Mouse (Mus musculus) midbrain, embryonic 16.5 days (tissue): ENCODE data around the gene A230072I06Rik. TPM values are rescaled to one million over a fixed set of nuclear protein-coding genes. Genes with fewer than 3 reads are reported as not detected.
A peak's percentile ranks its signal among the peaks of the same experiment; 100 is the strongest.

Experiments used
- ATAC-seq: fragments of 200-750 bp; cut with Nextera tagmentation; 2 replicates; pipeline ENCODE4 v1.8.0; 2017; ENCODE audit warnings: moderate TSS enrichment
- H3K27ac ChIP-seq: fragments of 300-500 bp; sonication (generic); 2 replicates; pipeline ENCODE4 v1.5.1; 2014; ENCODE audit warnings: mild to moderate bottlenecking, low read length, mixed read lengths
- H3K27me3 ChIP-seq: fragments of 300-500 bp; sonication (generic); 2 replicates; pipeline ENCODE4 v1.6.1; 2014; ENCODE audit warnings: low read depth, low read length, mixed read lengths; ENCODE audit not compliant: control insufficient read depth, insufficient read depth
- H3K36me3 ChIP-seq: fragments of 300-500 bp; sonication (generic); 2 replicates; pipeline ENCODE4 v1.6.1; 2014; ENCODE audit warnings: mild to moderate bottlenecking, low read length, moderate library complexity, mixed read lengths; ENCODE audit not compliant: control insufficient read depth, insufficient read depth
- H3K4me1 ChIP-seq: fragments of 300-500 bp; sonication (generic); 2 replicates; pipeline ENCODE4 v1.6.1; 2014; ENCODE audit warnings: mild to moderate bottlenecking, low read length, mixed read lengths; ENCODE audit not compliant: control insufficient read depth, insufficient read depth
- H3K4me2 ChIP-seq: fragments of 300-500 bp; sonication (generic); 2 replicates; pipeline ENCODE4 v1.6.1; 2014; ENCODE audit warnings: mild to moderate bottlenecking, low read length, mixed read lengths
- H3K4me3 ChIP-seq: fragments of 300-500 bp; sonication (generic); 2 replicates; pipeline ENCODE4 v1.5.1; 2014; ENCODE audit warnings: low read depth, mild to moderate bottlenecking, low read length, moderate library complexity, mixed read lengths
- H3K9ac ChIP-seq: fragments of 300-500 bp; sonication (generic); 2 replicates; pipeline ENCODE4 v1.6.1; 2014; ENCODE audit warnings: low read depth, low read length, mixed read lengths
- H3K9me3 ChIP-seq: fragments of 300-500 bp; sonication (generic); replicated peaks from 2 replicates; pipeline ENCODE4 v1.6.1; 2014; ENCODE audit warnings: mild to moderate bottlenecking, low read length, mixed read lengths; ENCODE audit not compliant: control insufficient read depth, poor library complexity, severe bottlenecking
- WGBS: fragments of 180-500 bp; shearing (Covaris S2); extraction: QIAGEN DNeasy Blood & Tissue Kit; methylation state at CpG from one replicate; pipeline ENCODE4 v1.1.7; 2014; 5-methylcytosine and 5-hydroxymethylcytosine counted together
- polyA plus RNA-seq: library from polyadenylated mRNA; unstranded; fragments of >200 nt; fragmentation: Nextera tagmentation; extraction: Ambion mirVana; gene quantifications from 2 replicates; pipeline ENCODE4 v1.2.1, GENCODE M21; 2015

The A230072I06Rik gene
- polyA plus RNA-seq, 1 experiment from 2014 or later: not detected

DNA sequence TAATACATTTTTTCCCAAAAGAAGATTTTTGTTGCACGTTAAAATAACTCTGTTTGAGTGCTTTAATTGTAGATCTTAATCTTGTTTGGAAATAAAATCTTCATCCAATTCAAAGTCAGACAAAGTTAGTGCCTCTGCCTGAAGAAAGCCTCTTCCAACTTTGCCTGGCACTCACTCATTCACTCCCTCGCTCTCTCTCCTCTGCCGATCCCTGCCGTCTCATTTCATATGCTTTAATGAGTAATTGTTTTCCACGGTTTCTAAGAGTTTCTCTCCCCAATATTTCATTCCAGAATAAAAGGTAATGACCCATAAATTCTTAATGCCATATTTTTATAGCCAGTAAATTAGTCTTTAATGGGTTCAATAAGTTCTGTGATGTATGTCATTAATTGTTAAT is 10.8 kb upstream of the A230072I06Rik start:
- H3K4me3 ChIP-seq: no peak overlapping the region
- ATAC-seq: no peak
- H3K4me2 ChIP-seq: no peak overlapping the region
- no peaks in the 10 kb centered on the region for H3K4me1 ChIP-seq
- no peak overlapping the region for H3K27ac ChIP-seq
- no peaks in the 10 kb centered on the region for H3K27me3 ChIP-seq
- H3K9ac ChIP-seq: no peak overlapping the region
- 37% methylated on average over 5 of the region's 5 CpGs for WGBS
- no peaks in the 10 kb centered on the region for H3K9me3 ChIP-seq
- H3K36me3 ChIP-seq: no peaks in the 10 kb centered on the region

GRCm38 (mm10) chr8:12268306-12268829 is 10.3 kb upstream of the A230072I06Rik start:
- Histone ChIP-seq H3K27me3 (no peaks in the 10 kb centered on the region), H3K4me1 (no peaks in the 10 kb centered on the region), H3K4me2 (no peak overlapping the region), H3K36me3 (no peaks in the 10 kb centered on the region), H3K9ac (no peak overlapping the region), H3K9me3 (no peaks in the 10 kb centered on the region), H3K4me3 (no peak overlapping the region), H3K27ac (no peak overlapping the region)
- ATAC-seq: peak; percentile 32; the same call in 1 of the 2 replicates
- WGBS: 22% methylated on average over 14 of the region's 14 CpGs

- no peak for ATAC-seq
- no peaks in the 10 kb centered on the region for H3K9me3 ChIP-seq
- no peaks in the 10 kb centered on the region for H3K27me3 ChIP-seq
- WGBS: 76% methylated on average over 13 of the region's 13 CpGs
- no peaks in the 10 kb centered on the region for H3K36me3 ChIP-seq
- no peak overlapping the region for H3K4me3 ChIP-seq
- no peak overlapping the region for H3K9ac ChIP-seq
- no peak overlapping the region for H3K4me2 ChIP-seq
- no peaks in the 10 kb centered on the region for H3K4me1 ChIP-seq
- H3K27ac ChIP-seq: no peak overlapping the region
Measured at GRCm38 (mm10) chr8:12279482-12280192, 1.0 kb downstream of the A230072I06Rik start.

- no peaks in the 10 kb centered on the region for H3K9me3 ChIP-seq
- H3K27ac ChIP-seq: no peak overlapping the region
- H3K4me2 ChIP-seq: no peak overlapping the region
- WGBS: 75% methylated on average over 22 of the region's 22 CpGs
- no peaks in the 10 kb centered on the region for H3K36me3 ChIP-seq
- H3K4me3 ChIP-seq: no peak overlapping the region
- ATAC-seq: 0 out of 2 replicates have a peak, but pooled peaks have one; percentile 32
- H3K27me3 ChIP-seq: no peaks in the 10 kb centered on the region; the same call in 1 of the 2 replicates
- H3K4me1 ChIP-seq: no peaks in the 10 kb centered on the region
- no peak overlapping the region for H3K9ac ChIP-seq
Measured at GRCm38 (mm10) chr8:12282128-12282527, 3.5 kb downstream of the A230072I06Rik start.

- H3K4me1 ChIP-seq: no peaks in the 10 kb centered on the region
- no peaks in the 10 kb centered on the region; the same call in 1 of the 2 replicates for H3K27me3 ChIP-seq
- H3K36me3 ChIP-seq: no peaks in the 10 kb centered on the region
- no peak overlapping the region for H3K27ac ChIP-seq
- no peak overlapping the region for H3K9ac ChIP-seq
- H3K4me3 ChIP-seq: no peak overlapping the region
- H3K4me2 ChIP-seq: no peak overlapping the region
- H3K9me3 ChIP-seq: no peaks in the 10 kb centered on the region
- no peak for ATAC-seq
Measured at GRCm38 (mm10) chr8:12290551-12290950, 11.9 kb downstream of the A230072I06Rik start.

DNA sequence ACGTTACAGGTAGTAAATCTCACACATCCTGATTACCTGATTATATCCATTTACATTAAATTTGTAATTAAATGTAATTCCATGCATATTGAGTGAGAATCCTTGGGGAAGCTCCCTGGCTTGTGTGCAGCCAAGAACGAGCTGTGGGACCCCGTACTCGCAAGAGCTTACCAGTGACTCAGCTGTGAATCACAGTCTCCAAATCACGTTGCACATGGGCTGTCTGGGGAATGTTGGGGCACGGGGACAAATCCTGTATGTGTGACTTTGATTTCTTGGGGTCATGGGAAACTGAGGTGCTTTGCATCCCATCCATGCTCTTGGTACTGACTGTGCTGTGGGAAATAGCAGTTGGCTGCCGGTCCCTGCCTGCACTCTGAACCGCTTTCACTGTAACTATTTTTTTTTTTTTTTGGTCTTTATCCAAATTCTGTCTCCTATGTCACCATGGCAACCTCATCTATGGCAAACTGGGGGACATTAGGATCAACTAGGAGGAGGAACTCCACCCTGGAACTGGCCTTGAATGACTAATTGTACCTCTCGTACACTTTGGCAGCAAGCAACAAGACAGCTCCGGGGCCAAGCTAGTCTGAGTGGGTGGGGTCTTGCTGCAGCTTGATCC is 19.8 kb downstream of the A230072I06Rik start:
- 46% methylated on average over 10 of the region's 10 CpGs for WGBS
- no peak overlapping the region for H3K9ac ChIP-seq
- H3K36me3 ChIP-seq: no peaks in the 10 kb centered on the region
- no peak overlapping the region for H3K4me2 ChIP-seq
- no peak overlapping the region for H3K27ac ChIP-seq
- H3K27me3 ChIP-seq: peaks cover 5% of the 10 kb centered on the region; the same call in 1 of the 2 replicates
- no peaks in the 10 kb centered on the region; the same call in 1 of the 2 replicates for H3K9me3 ChIP-seq
- peaks cover 11% of the 10 kb centered on the region for H3K4me1 ChIP-seq
- ATAC-seq: peak; percentile 22; the same call in 1 of the 2 replicates
- no peak overlapping the region for H3K4me3 ChIP-seq

- Histone ChIP-seq H3K36me3 (no peaks in the 10 kb centered on the region), H3K9me3 (no peaks in the 10 kb centered on the region; the same call in 1 of the 2 replicates), H3K9ac (no peak overlapping the region), H3K4me3 (no peak overlapping the region), H3K27ac (peak overlapping the region; percentile 2; the same call in 1 of the 2 replicates), H3K4me2 (no peak overlapping the region; the same call in 1 of the 2 replicates), H3K27me3 (peaks cover 11% of the 10 kb centered on the region), H3K4me1 (peaks cover 11% of the 10 kb centered on the region)
- ATAC-seq: 0 out of 2 replicates have a peak, but pooled peaks have one; percentile 29
- WGBS: 24% methylated on average over 14 of the region's 14 CpGs
Measured at GRCm38 (mm10) chr8:12301998-12302397, 23.4 kb downstream of the A230072I06Rik start.

DNA sequence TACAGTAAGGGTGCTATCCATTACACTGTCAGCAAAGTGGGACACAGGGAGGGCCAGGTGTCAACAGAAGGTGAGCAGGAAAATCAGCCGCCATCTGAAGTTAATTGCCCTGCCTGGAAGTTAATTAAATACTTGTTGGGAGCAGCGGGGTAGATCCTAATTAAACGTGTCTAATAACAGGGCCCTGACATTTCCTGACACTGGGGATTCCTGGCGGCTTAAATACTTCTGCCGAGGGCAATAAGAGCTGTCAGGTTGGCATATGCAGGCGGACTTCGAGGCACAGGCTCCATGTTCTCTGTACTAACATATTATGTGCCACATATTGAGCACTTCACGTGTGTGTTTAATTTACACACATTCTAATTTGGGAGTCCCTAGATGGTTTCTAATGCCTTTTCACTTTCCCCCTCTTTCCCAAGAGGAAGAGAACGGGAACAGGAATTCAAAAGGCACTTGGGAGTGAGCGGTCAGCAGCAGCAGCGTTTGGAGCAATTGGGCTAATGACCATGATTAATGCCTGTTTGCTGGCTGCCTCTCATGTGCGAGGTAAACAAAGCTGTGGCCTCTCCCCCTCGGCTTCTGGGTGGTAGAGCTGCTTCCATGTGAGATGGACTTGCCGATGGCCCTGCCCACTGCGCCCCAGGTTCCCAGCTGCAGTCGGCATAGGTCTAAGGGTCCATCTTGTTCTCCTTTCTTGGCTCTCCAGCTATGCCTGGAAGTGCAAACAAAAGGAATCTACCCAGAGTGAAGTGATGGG is 34.5 kb downstream of the A230072I06Rik start:
- H3K36me3 ChIP-seq: no peaks in the 10 kb centered on the region
- H3K4me3 ChIP-seq: no peak overlapping the region
- H3K9ac ChIP-seq: no peak overlapping the region
- no peaks in the 10 kb centered on the region; the same call in 1 of the 2 replicates for H3K9me3 ChIP-seq
- no peak overlapping the region for H3K4me2 ChIP-seq
- ATAC-seq: no peak
- H3K27me3 ChIP-seq: peaks cover 34% of the 10 kb centered on the region
- 49% methylated on average over 16 of the region's 16 CpGs for WGBS
- H3K4me1 ChIP-seq: peaks cover 5% of the 10 kb centered on the region
- no peak overlapping the region for H3K27ac ChIP-seq
